Mouse (Mus musculus): ENCODE data around the gene Ttpal. TPM values are rescaled to one million over a fixed set of nuclear protein-coding genes. Genes with fewer than 3 reads are reported as not detected.

Gene Ttpal
- polyA plus RNA-seq, 1 experiment from 2014 or later: 46.4 TPM

- Histone ChIP-seq H3K9me3 (ENCODE audit: control insufficient read depth, low read length) (no peaks in the 10 kb centered on the region), H3K4me2 (ENCODE audit: low read depth) (no peak overlapping the region), H3K27ac (ENCODE audit: low read depth, low read length) (no peak overlapping the region), H3K36me3 (ENCODE audit: control insufficient read depth, insufficient read depth, low read length) (no peaks in the 10 kb centered on the region), H3K9ac (ENCODE audit: low read length) (no peak overlapping the region), H3K4me3 (ENCODE audit: low read depth, low read length) (no peak overlapping the region), H3K4me1 (ENCODE audit: control insufficient read depth, insufficient read depth, low read length) (no peaks in the 10 kb centered on the region), H3K27me3 (ENCODE audit: control insufficient read depth, insufficient read depth, low read length) (no peaks in the 10 kb centered on the region)
- DNase-seq (ENCODE audit: low spot score) (no peak), ATAC-seq (ENCODE audit: insufficient read depth, low FRiP score, low TSS enrichment) (no peak)
- WGBS: 75% methylated on average over 13 of the region's 13 CpGs
Measured at GRCm38 (mm10) chr2:163561258-163561948, 40.7 kb upstream of the Ttpal start.

GRCm38 (mm10) chr2:163564646-163565045 lies 37.5 kb upstream of the Ttpal start:
- Histone ChIP-seq H3K36me3 (ENCODE audit: control insufficient read depth, insufficient read depth, low read length) (no peaks in the 10 kb centered on the region), H3K27me3 (ENCODE audit: control insufficient read depth, insufficient read depth, low read length) (no peaks in the 10 kb centered on the region), H3K9me3 (ENCODE audit: control insufficient read depth, low read length) (no peaks in the 10 kb centered on the region), H3K27ac (ENCODE audit: low read depth, low read length) (no peak overlapping the region), H3K9ac (ENCODE audit: low read length) (no peak overlapping the region), H3K4me2 (ENCODE audit: low read depth) (no peak overlapping the region), H3K4me1 (ENCODE audit: control insufficient read depth, insufficient read depth, low read length) (no peaks in the 10 kb centered on the region), H3K4me3 (ENCODE audit: low read depth, low read length) (no peak overlapping the region)
- 33% methylated on average over 8 of the region's 8 CpGs for WGBS
- ATAC-seq (ENCODE audit: insufficient read depth, low FRiP score, low TSS enrichment): no peak
- peak; percentile 50 for DNase-seq (ENCODE audit: low spot score)

GRCm38 (mm10) chr2:163574321-163574720 lies 27.8 kb upstream of the Ttpal start:
- Histone ChIP-seq H3K4me3 (ENCODE audit: low read depth, low read length) (no peak overlapping the region), H3K27ac (ENCODE audit: low read depth, low read length) (no peak overlapping the region), H3K36me3 (ENCODE audit: control insufficient read depth, insufficient read depth, low read length) (no peaks in the 10 kb centered on the region), H3K9ac (ENCODE audit: low read length) (no peak overlapping the region), H3K4me1 (ENCODE audit: control insufficient read depth, insufficient read depth, low read length) (no peaks in the 10 kb centered on the region), H3K27me3 (ENCODE audit: control insufficient read depth, insufficient read depth, low read length) (no peaks in the 10 kb centered on the region), H3K9me3 (ENCODE audit: control insufficient read depth, low read length) (no peaks in the 10 kb centered on the region), H3K4me2 (ENCODE audit: low read depth) (no peak overlapping the region)
- DNase-seq (ENCODE audit: low spot score) (no peak), ATAC-seq (ENCODE audit: insufficient read depth, low FRiP score, low TSS enrichment) (no peak)
- WGBS: 79% methylated on average over 3 of the region's 3 CpGs

GRCm38 (mm10) chr2:163575248-163575647 lies 26.9 kb upstream of the Ttpal start:
- Histone ChIP-seq H3K4me1 (ENCODE audit: control insufficient read depth, insufficient read depth, low read length) (no peaks in the 10 kb centered on the region), H3K27ac (ENCODE audit: low read depth, low read length) (no peak overlapping the region), H3K9ac (ENCODE audit: low read length) (no peak overlapping the region), H3K27me3 (ENCODE audit: control insufficient read depth, insufficient read depth, low read length) (no peaks in the 10 kb centered on the region), H3K4me2 (ENCODE audit: low read depth) (no peak overlapping the region), H3K9me3 (ENCODE audit: control insufficient read depth, low read length) (no peaks in the 10 kb centered on the region), H3K4me3 (ENCODE audit: low read depth, low read length) (no peak overlapping the region), H3K36me3 (ENCODE audit: control insufficient read depth, insufficient read depth, low read length) (no peaks in the 10 kb centered on the region)
- DNase-seq (ENCODE audit: low spot score) (no peak), ATAC-seq (ENCODE audit: insufficient read depth, low FRiP score, low TSS enrichment) (no peak)
- 59% methylated on average over 11 of the region's 11 CpGs for WGBS

- no peak overlapping the region for H3K4me3 ChIP-seq (ENCODE audit: low read depth, low read length)
- DNase-seq (ENCODE audit: low spot score) (no peak), ATAC-seq (ENCODE audit: insufficient read depth, low FRiP score, low TSS enrichment) (no peak)
- H3K9me3 ChIP-seq (ENCODE audit: control insufficient read depth, low read length): no peaks in the 10 kb centered on the region
- no peaks in the 10 kb centered on the region for H3K27me3 ChIP-seq (ENCODE audit: control insufficient read depth, insufficient read depth, low read length)
- no peaks in the 10 kb centered on the region for H3K36me3 ChIP-seq (ENCODE audit: control insufficient read depth, insufficient read depth, low read length)
- WGBS: 88% methylated on average over 2 of the region's 2 CpGs
- no peak overlapping the region for H3K9ac ChIP-seq (ENCODE audit: low read length)
- H3K4me1 ChIP-seq (ENCODE audit: control insufficient read depth, insufficient read depth, low read length): no peaks in the 10 kb centered on the region
- H3K27ac ChIP-seq (ENCODE audit: low read depth, low read length): no peak overlapping the region
- H3K4me2 ChIP-seq (ENCODE audit: low read depth): no peak overlapping the region
Measured at GRCm38 (mm10) chr2:163577986-163578385, 24.1 kb upstream of the Ttpal start.

- H3K4me2 ChIP-seq (ENCODE audit: low read depth): no peak overlapping the region
- no peak for DNase-seq (ENCODE audit: low spot score)
- 83% methylated on average over 13 of the region's 13 CpGs for WGBS
Measured at GRCm38 (mm10) chr2:163580069-163580945, 21.8 kb upstream of the Ttpal start.

GRCm38 (mm10) chr2:163583226-163584087 lies 18.7 kb upstream of the Ttpal start:
- whole genome bisulfite sequencing: 97% methylated on average over 10 of the region's 10 CpGs

More at GRCm38 (mm10) chr2:163580069-163580945, 21.8 kb upstream of the Ttpal start:
- Histone ChIP-seq H3K9me3 (ENCODE audit: control insufficient read depth, low read length) (no peaks in the 10 kb centered on the region), H3K4me1 (ENCODE audit: control insufficient read depth, insufficient read depth, low read length) (no peaks in the 10 kb centered on the region), H3K36me3 (ENCODE audit: control insufficient read depth, insufficient read depth, low read length) (no peaks in the 10 kb centered on the region), H3K27ac (ENCODE audit: low read depth, low read length) (no peak overlapping the region), H3K27me3 (ENCODE audit: control insufficient read depth, insufficient read depth, low read length) (no peaks in the 10 kb centered on the region), H3K9ac (ENCODE audit: low read length) (no peak overlapping the region), H3K4me3 (ENCODE audit: low read depth, low read length) (no peak overlapping the region)
- ATAC-seq (ENCODE audit: insufficient read depth, low FRiP score, low TSS enrichment): no peak

GRCm38 (mm10) chr2:163584088-163584426 lies 18.1 kb upstream of the Ttpal start:
- H3K4me3 ChIP-seq (ENCODE audit: low read depth, low read length): no peak overlapping the region
- H3K9me3 ChIP-seq (ENCODE audit: control insufficient read depth, low read length): no peaks in the 10 kb centered on the region
- H3K9ac ChIP-seq (ENCODE audit: low read length): no peak overlapping the region
- 85% methylated on average over 10 of the region's 10 CpGs for WGBS
- ATAC-seq (ENCODE audit: insufficient read depth, low FRiP score, low TSS enrichment) (no peak), DNase-seq (ENCODE audit: low spot score) (no peak)
- no peaks in the 10 kb centered on the region for H3K27me3 ChIP-seq (ENCODE audit: control insufficient read depth, insufficient read depth, low read length)
- no peaks in the 10 kb centered on the region for H3K36me3 ChIP-seq (ENCODE audit: control insufficient read depth, insufficient read depth, low read length)
- no peak overlapping the region for H3K4me2 ChIP-seq (ENCODE audit: low read depth)
- H3K27ac ChIP-seq (ENCODE audit: low read depth, low read length): no peak overlapping the region
- no peaks in the 10 kb centered on the region for H3K4me1 ChIP-seq (ENCODE audit: control insufficient read depth, insufficient read depth, low read length)

More at GRCm38 (mm10) chr2:163583226-163584087, 18.7 kb upstream of the Ttpal start:
- H3K27ac ChIP-seq (ENCODE audit: low read depth, low read length): no peak overlapping the region
- no peak overlapping the region for H3K4me3 ChIP-seq (ENCODE audit: low read depth, low read length)
- H3K9me3 ChIP-seq (ENCODE audit: control insufficient read depth, low read length): no peaks in the 10 kb centered on the region
- ATAC-seq (ENCODE audit: insufficient read depth, low FRiP score, low TSS enrichment) (no peak), DNase-seq (ENCODE audit: low spot score) (no peak)
- no peak overlapping the region for H3K9ac ChIP-seq (ENCODE audit: low read length)
- no peaks in the 10 kb centered on the region for H3K27me3 ChIP-seq (ENCODE audit: control insufficient read depth, insufficient read depth, low read length)
- H3K36me3 ChIP-seq (ENCODE audit: control insufficient read depth, insufficient read depth, low read length): no peaks in the 10 kb centered on the region
- no peaks in the 10 kb centered on the region for H3K4me1 ChIP-seq (ENCODE audit: control insufficient read depth, insufficient read depth, low read length)
- no peak overlapping the region for H3K4me2 ChIP-seq (ENCODE audit: low read depth)
